Mouse (Mus musculus) megakaryocyte progenitor cell, adult 5-6 weeks (primary cell): ENCODE data around the gene Rgma. TPM values are rescaled to one million over a fixed set of nuclear protein-coding genes. Genes with fewer than 3 reads are reported as not detected.
A peak's percentile ranks its signal among the peaks of the same experiment; 100 is the strongest.

ENCODE experiments used
- ATAC-seq: replicated peaks from 2 replicates; pipeline ENCODE4 v1.8.0; 2016; ENCODE audit warnings: mild to moderate bottlenecking, moderate TSS enrichment, inconsistent platforms; ENCODE audit not compliant: poor library complexity
- total RNA-seq, 2 experiments: library from RNA; stranded (forward) in 1 of 2; stranded (reverse) in 1 of 2; fragments of 157-497, 149-512 nt in 1 of 2; fragments of 200-1000 nt in 1 of 2; gene quantifications; 2 replicates each; pipeline versions ENCODE4 v1.2.3 to v1.2.4; 2015 to 2017

Rgma gene
- total RNA-seq, 2 experiments from 2014 or later, result not detected

GRCm38 (mm10) chr7:73399501-73400044, 24.3 kb downstream of the Rgma start:
- ATAC-seq, result peak; percentile 73

- ATAC-seq, result no peak
Measured at GRCm38 (mm10) chr7:73400051-73400916, 25.0 kb downstream of the Rgma start.

GRCm38 (mm10) chr7:73402106-73402505, 26.8 kb downstream of the Rgma start:
- ATAC-seq, result no peak

GRCm38 (mm10) chr7:73402671-73403070, 27.4 kb downstream of the Rgma start:
- no peak for ATAC-seq

GRCm38 (mm10) chr7:73403538-73403937, 28.2 kb downstream of the Rgma start:
- ATAC-seq, result no peak

GRCm38 (mm10) chr7:73405550-73405949, 30.2 kb downstream of the Rgma start:
- no peak for ATAC-seq

GRCm38 (mm10) chr7:73411523-73411922, 36.2 kb downstream of the Rgma start:
- no peak for ATAC-seq

GRCm38 (mm10) chr7:73411986-73412385, 36.7 kb downstream of the Rgma start:
- ATAC-seq, result no peak

GRCm38 (mm10) chr7:73412419-73412818, 37.1 kb downstream of the Rgma start:
- ATAC-seq, result no peak

- ATAC-seq, result no peak
Measured at GRCm38 (mm10) chr7:73414192-73414591, 38.9 kb downstream of the Rgma start.

GRCm38 (mm10) chr7:73419375-73419774, 44.1 kb downstream of the Rgma start:
- ATAC-seq, result no peak

- ATAC-seq, result no peak
Measured at GRCm38 (mm10) chr7:73420827-73421226, 45.5 kb downstream of the Rgma start.

GRCm38 (mm10) chr7:73421278-73422015, 46.1 kb downstream of the Rgma start:
- ATAC-seq, result no peak

- ATAC-seq, result peak; percentile 95
Measured at GRCm38 (mm10) chr7:73422223-73423113, 47.2 kb downstream of the Rgma start.

GRCm38 (mm10) chr7:73423236-73423635, 47.9 kb downstream of the Rgma start:
- no peak for ATAC-seq

GRCm38 (mm10) chr7:73424243-73424642, 48.9 kb downstream of the Rgma start:
- ATAC-seq, result no peak

GRCm38 (mm10) chr7:73424705-73425104, 49.4 kb downstream of the Rgma start:
- ATAC-seq, result no peak

GRCm38 (mm10) chr7:73425451-73425850, 50.1 kb downstream of the Rgma start:
- ATAC-seq, result no peak

GRCm38 (mm10) chr7:73426235-73426634, 50.9 kb downstream of the Rgma start:
- ATAC-seq, result no peak

- 0 out of 2 replicates have a peak, but pooled peaks have one; percentile 5 for ATAC-seq
Measured at GRCm38 (mm10) chr7:73426752-73427386, 51.6 kb downstream of the Rgma start.
